In the genomic region with DNA sequence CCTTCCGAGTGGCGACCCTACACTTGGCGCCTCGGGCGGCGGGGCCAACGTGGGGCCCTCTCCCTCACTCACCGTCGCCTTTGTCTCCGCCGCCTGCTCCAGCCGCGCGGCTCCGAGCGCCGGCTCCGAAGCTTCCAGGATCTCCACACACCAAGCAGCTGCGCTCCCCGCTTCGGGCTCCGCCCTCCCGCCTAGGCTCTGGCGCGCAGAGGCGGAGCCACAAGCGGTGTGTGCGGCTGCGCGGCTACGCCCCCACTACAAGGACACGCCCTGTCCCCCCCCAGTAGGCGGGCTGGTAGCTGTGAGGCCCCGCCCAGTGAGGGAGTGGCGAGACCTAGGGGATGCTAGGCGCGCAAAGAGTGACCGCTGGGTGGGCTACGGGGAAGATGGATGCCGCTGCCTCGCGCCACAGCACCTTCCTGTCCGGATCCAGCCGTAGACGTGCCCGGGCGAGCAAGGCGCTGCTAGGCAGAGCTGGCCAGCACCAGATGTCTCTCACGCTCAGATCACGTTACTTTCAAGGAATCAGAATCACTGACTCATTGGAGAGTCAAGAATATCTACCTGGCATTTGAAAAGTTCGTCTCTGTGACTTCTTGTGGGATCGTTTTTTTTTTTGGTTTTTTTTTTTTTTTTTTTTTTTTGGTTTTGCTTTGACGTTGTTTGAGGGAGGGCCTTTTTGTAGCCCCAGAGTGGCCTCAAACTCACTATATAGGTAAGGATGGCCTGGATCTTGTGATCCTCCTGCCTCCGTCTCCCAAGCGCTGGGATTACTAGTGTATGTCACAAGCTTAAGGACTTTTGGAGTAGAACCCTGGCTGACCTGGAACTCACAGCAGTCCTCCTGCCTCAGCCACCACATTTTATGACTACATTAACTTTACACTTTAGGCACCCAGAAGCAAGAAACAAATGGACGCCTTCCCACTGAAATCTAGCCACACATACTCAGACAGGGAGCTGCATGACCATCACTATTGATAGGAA, we compare ENCODE assay signal across 8 mouse cellular contexts. TPM values are rescaled to one million over a fixed set of nuclear protein-coding genes. Genes with fewer than 3 reads are reported as not detected.
DNase-seq lines count a peak whose midpoint lies in the region; ATAC-seq lines count a peak whose summit lies in the region.

A gene (minus strand): TSS at position 188 of the 987 bp plus-strand sequence.

- H3K36me3 ChIP-seq in lung, embryonic 16.5 days (ENCODE audit: control insufficient read depth, insufficient read depth, low read length), result no peaks in the 10 kb centered on the region

- peak within 1 kb of the TSS; percentile 98 for H3K27ac ChIP-seq in lung, embryonic 16.5 days (ENCODE audit: low read length)

- peak; percentile 97 to 98 for ATAC-seq in hematopoietic stem cell, adult 5-6 weeks (replicated peaks in 1 of 2; ENCODE audit: insufficient read depth in 1 of 2, low FRiP score in 2 of 2, low TSS enrichment in 1 of 2, low read depth in 1 of 2, poor library complexity in 2 of 2, severe bottlenecking in 2 of 2)
- peak; percentile 99 for ATAC-seq in lung, embryonic 16.5 days (ENCODE audit: low read depth)

- no peaks in the 10 kb centered on the region for H3K9me3 ChIP-seq in lung, embryonic 16.5 days (ENCODE audit: control insufficient read depth, low read length)

- peak within 1 kb of the TSS; percentile 82 for H3K4me2 ChIP-seq in lung, embryonic 16.5 days (ENCODE audit: low read depth, low read length)

- H3K4me1 ChIP-seq in lung, embryonic 16.5 days (replicated peaks; ENCODE audit: control insufficient read depth, insufficient read depth, low read length), result peaks cover 7% of the 10 kb centered on the region

- peak; percentile 64 for DNase-seq in MEL-GATA-1-ER (ENCODE audit: extremely low read depth, low read depth)
- peak; percentile 97 for DNase-seq in cerebellum, adult 8-10 months
- peak; percentile 98 for DNase-seq in forelimb bud, embryonic 11.5 days (ENCODE audit: low read depth, low spot score)
- DNase-seq in layer of hippocampus, adult 9-10 months (ENCODE audit: low spot score), result peak; percentile 92
- DNase-seq in ovary, postnatal 10 days (ENCODE audit: low spot score), result peak; percentile 92
- peak; percentile 94 to 96 for DNase-seq in thymus, postnatal 10 days (ENCODE audit: low spot score in 2 of 2)

- H3K27me3 ChIP-seq in lung, embryonic 16.5 days (ENCODE audit: control insufficient read depth, insufficient read depth, low read depth, low read length), result no peaks in the 10 kb centered on the region

- whole genome bisulfite sequencing in lung, embryonic 16.5 days, result 4% methylated on average over 55 of the region's 56 CpGs

- H3K9ac ChIP-seq in lung, embryonic 16.5 days (ENCODE audit: low read length), result peak within 1 kb of the TSS; percentile 96

- H3K4me3 ChIP-seq in lung, embryonic 16.5 days (ENCODE audit: low read length), result peak within 1 kb of the TSS; percentile 77

RNA-seq across cellular contexts. Expression of the gene that starts here (rescaled TPM):
- total RNA-seq in hematopoietic stem cell, adult 5-6 weeks (2017), result 94.8 and 117 TPM in 2 replicates
- 64.3 and 69.7 TPM in 2 replicates for polyA plus RNA-seq in lung, embryonic 16.5 days (2015; fragmentation: Nextera tagmentation; extraction: Ambion mirVana)

Comparison
In these comparisons a context has a peak if more than half of its experiments do, and no peak if none do; other contexts are left out.
1. Peak in every context shown above with its lines: DNase-seq, ATAC-seq, H3K4me3 ChIP-seq and H3K27ac ChIP-seq.